Mouse (Mus musculus) intestine, embryonic 15.5 days (tissue): Measurements from ENCODE around the gene C330007P06Rik. TPM values are rescaled to one million over a fixed set of nuclear protein-coding genes. Genes with fewer than 3 reads are reported as not detected.
"Not testable (repeated sequence)": the region's sequence is repeated elsewhere in the genome, so short reads cannot be mapped to it uniquely, and the experiment has no call there.

Experiments
- ATAC-seq: fragments of 200-750 bp; cut with Nextera tagmentation; 2 replicates; pipeline ENCODE4 v1.8.0; 2017; ENCODE audit warnings: moderate TSS enrichment, moderate library complexity
- H3K27ac ChIP-seq: fragments of 300-500 bp; sonication (generic); 2 replicates; pipeline ENCODE4 v1.5.1; 2015; ENCODE audit warnings: mild to moderate bottlenecking, inconsistent platforms
- H3K27me3 ChIP-seq: fragments of 300-500 bp; sonication (generic); replicated peaks from 2 replicates; pipeline ENCODE4 v1.6.1; 2015; ENCODE audit warnings: inconsistent platforms
- H3K36me3 ChIP-seq: fragments of 300-500 bp; sonication (generic); 2 replicates; pipeline ENCODE4 v1.6.1; 2015; ENCODE audit warnings: inconsistent platforms
- H3K4me1 ChIP-seq: fragments of 300-500 bp; sonication (generic); replicated peaks from 2 replicates; pipeline ENCODE4 v1.6.1; 2015; ENCODE audit warnings: inconsistent platforms
- H3K4me2 ChIP-seq: fragments of 300-500 bp; sonication (generic); replicated peaks from 2 replicates; pipeline ENCODE4 v1.6.1; 2015; ENCODE audit warnings: mild to moderate bottlenecking, inconsistent platforms
- H3K4me3 ChIP-seq: fragments of 300-500 bp; sonication (generic); replicated peaks from 2 replicates; pipeline ENCODE4 v1.5.1; 2015; ENCODE audit warnings: inconsistent platforms
- H3K9ac ChIP-seq: fragments of 300-500 bp; sonication (generic); 2 replicates; pipeline ENCODE4 v1.6.1; 2015; ENCODE audit warnings: inconsistent platforms
- H3K9me3 ChIP-seq: fragments of 300-500 bp; sonication (generic); 2 replicates; pipeline ENCODE4 v1.6.1; 2016; ENCODE audit warnings: inconsistent platforms
- WGBS: fragments of 180-500 bp; shearing (Covaris S2); methylation state at CpG from one replicate; pipeline ENCODE4 v1.1.7; 2015; 5-methylcytosine and 5-hydroxymethylcytosine counted together
- polyA plus RNA-seq: library from polyadenylated mRNA; unstranded; fragments of >200 nt; fragmentation: Nextera tagmentation; extraction: Ambion mirVana; gene quantifications from 2 replicates; pipeline ENCODE4 v1.2.1, GENCODE M21; 2015

Gene C330007P06Rik
- polyA plus RNA-seq, 1 experiment from 2014 or later: 28.6 TPM

DNA sequence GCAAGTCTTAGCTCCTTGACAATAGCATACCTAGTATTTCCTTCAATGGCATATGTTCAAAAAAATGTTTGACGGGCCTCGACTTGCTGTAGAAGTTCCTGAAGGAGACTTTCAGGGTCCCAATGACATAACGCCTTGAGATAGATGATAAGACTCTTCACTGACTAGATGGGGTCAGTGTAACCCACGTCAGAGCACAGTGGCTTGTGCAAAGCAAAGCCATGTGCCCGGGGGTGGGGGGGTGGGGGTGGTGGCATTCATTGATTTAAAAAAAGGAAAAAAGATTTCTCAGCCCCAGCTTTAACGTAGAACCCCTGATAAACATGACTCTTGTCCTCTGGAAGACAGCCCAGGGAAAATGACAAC is 65.6 kb downstream of the C330007P06Rik start:
- Histone ChIP-seq H3K4me3 (peak overlapping the region; percentile 31), H3K4me2 (peak overlapping the region; percentile 48), H3K9me3 (no peaks in the 10 kb centered on the region), H3K4me1 (no peaks in the 10 kb centered on the region), H3K36me3 (no peaks in the 10 kb centered on the region), H3K27me3 (no peaks in the 10 kb centered on the region), H3K9ac (no peak overlapping the region), H3K27ac (peak overlapping the region; percentile 48; the same call in 1 of the 2 replicates)
- 60% methylated on average over 6 of the region's 6 CpGs for WGBS
- peak; percentile 21; the same call in 1 of the 2 replicates for ATAC-seq

DNA sequence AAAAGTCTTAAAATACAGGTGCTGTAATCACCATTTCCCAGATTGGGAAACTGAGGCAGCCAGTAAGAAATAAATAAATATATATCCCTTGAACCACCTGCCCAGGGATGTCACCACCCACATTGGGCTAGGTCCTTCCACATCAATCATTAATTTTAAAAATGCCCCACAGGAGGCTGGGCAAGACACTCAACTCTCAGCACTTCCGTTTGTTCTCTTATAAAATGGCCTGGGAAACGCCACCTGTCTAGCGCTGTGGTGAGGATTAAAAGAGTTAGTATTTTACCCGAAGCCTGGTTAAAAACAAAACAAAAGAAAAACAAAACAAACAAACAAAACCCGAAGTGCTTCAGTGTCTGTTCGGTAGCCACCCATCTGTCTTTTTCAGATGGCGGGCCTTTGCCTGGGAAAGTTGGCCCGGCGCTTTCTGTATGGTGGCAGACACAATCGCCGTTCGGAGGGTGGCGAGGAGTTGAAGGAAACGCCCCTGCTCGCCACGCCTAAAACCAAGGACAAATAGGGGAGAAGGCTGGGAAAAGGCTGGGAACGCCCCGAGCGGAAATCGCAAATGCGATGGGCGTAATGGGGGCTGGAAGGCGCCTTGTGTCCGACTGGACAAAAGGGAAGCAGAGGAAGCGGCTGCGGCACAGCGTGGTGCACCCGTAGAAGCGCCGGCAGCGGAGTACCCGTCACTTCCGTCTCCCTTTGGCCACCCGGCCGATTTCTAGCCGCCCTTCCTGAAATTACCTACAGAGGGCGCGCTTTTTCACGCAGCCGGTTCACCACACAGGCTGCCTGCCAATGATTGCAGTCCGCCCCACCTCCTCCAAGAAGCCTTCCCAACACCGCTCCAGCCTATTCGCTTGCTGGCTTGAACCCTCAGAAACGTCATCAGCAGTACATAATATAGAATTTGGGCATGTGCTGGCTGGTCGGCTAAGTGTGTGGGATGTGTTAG is 66.3 kb downstream of the C330007P06Rik start:
- peak; percentile 92 for ATAC-seq
- 18% methylated on average over 45 of the region's 45 CpGs for WGBS

DNA sequence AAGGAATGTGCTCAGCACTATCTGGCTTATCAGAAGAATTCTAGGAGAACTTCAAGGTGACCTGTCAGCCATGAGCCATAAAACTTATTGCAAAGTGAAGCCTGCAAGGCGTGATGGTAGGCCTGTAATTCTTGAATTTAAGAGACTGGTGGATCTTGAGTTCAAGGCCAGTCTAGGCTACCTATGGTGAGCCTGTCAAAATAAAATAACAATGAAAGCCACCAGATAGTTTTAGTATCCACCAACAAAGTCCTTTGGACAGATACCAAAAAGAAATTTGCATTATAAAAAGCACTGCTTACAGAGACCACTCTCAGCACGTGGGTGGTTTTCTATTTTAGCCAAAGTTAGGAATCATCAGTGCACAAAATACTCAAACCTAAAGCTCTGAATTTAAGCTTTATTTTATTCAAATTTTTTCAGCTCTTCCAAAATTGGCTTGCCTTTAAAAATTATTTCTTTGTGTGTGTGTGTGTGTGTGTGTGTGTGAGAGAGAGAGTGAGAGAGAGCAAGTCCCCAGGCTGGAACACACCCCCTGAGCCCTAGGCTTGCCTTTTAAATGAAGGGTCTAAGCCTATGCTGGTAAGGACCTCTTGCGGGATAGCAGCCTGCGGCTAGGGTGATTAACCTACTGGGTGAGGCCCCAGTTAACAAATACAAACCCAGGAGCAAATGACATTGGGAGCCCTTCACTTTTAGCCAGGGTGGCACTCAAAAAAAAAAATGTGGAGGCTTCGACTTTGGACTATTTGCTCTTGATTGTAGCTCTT is 68.3 kb downstream of the C330007P06Rik start:
- ATAC-seq: no peak
- Histone ChIP-seq H3K4me2 (no peak overlapping the region), H3K27me3 (no peaks in the 10 kb centered on the region), H3K36me3 (no peaks in the 10 kb centered on the region), H3K9me3 (no peaks in the 10 kb centered on the region), H3K9ac (no peak overlapping the region), H3K4me1 (no peaks in the 10 kb centered on the region), H3K27ac (no peak overlapping the region), H3K4me3 (no peak overlapping the region)
- WGBS: 58% methylated on average over 5 of the region's 5 CpGs

More for the DNA sequence above, 66.3 kb downstream of the C330007P06Rik start:
- Histone ChIP-seq H3K4me3 (peak overlapping the region; percentile 31), H3K27me3 (no peaks in the 10 kb centered on the region), H3K4me2 (peak overlapping the region; percentile 48), H3K9me3 (no peaks in the 10 kb centered on the region), H3K27ac (peak overlapping the region; percentile 48), H3K36me3 (no peaks in the 10 kb centered on the region), H3K4me1 (no peaks in the 10 kb centered on the region), H3K9ac (no peak overlapping the region)

DNA sequence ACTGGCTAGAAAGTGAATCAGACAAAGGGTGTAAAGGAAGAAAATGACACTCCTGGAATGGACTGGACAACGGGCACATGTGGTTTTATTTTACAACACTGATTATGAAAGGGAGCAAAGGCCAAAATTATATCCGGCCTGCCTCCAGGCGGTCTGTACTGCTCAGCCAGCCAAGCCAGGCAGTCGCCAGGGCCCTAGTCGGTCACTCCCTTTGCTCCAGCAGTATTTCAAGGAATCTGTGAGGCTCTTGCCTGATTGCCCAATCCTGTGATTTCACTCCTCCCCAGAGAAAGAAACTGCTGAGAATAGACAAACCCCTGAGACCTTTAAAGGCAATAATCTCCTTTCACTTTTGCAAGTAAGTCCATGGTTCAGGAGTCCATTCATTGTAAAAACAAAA is 69.7 kb downstream of the C330007P06Rik start:
- Histone ChIP-seq H3K27ac (no peak overlapping the region), H3K4me1 (no peaks in the 10 kb centered on the region), H3K4me2 (no peak overlapping the region), H3K9ac (no peak overlapping the region), H3K4me3 (no peak overlapping the region), H3K9me3 (no peaks in the 10 kb centered on the region), H3K27me3 (no peaks in the 10 kb centered on the region), H3K36me3 (no peaks in the 10 kb centered on the region)
- 56% methylated on average over 5 of the region's 5 CpGs for WGBS
- ATAC-seq: peak; percentile 56

DNA sequence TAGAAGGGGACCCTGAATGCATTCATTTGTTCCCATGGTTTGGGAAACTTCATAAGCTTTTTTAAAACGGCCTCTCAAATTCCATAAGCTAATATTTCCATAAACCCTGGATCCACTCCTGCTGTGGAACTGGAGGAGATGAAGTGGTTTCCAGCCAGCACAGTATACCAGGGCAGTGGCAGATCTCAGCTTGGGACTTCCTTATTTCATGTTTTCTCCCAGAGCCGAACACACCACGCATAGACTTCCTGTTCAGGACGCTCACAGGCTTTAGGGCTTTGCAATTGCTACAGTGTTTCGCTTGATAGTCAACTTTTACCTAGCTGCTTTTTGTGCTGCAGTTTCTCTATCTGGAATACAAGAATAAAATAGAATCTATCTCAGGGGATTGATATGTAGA is 70.7 kb downstream of the C330007P06Rik start:
- Histone ChIP-seq H3K36me3 (no peaks in the 10 kb centered on the region), H3K4me3 (no peak overlapping the region), H3K4me2 (no peak overlapping the region), H3K27me3 (no peaks in the 10 kb centered on the region), H3K4me1 (no peaks in the 10 kb centered on the region), H3K9ac (no peak overlapping the region), H3K27ac (no peak overlapping the region), H3K9me3 (no peaks in the 10 kb centered on the region)
- ATAC-seq: no peak
- WGBS: 69% methylated on average over 5 of the region's 5 CpGs

DNA sequence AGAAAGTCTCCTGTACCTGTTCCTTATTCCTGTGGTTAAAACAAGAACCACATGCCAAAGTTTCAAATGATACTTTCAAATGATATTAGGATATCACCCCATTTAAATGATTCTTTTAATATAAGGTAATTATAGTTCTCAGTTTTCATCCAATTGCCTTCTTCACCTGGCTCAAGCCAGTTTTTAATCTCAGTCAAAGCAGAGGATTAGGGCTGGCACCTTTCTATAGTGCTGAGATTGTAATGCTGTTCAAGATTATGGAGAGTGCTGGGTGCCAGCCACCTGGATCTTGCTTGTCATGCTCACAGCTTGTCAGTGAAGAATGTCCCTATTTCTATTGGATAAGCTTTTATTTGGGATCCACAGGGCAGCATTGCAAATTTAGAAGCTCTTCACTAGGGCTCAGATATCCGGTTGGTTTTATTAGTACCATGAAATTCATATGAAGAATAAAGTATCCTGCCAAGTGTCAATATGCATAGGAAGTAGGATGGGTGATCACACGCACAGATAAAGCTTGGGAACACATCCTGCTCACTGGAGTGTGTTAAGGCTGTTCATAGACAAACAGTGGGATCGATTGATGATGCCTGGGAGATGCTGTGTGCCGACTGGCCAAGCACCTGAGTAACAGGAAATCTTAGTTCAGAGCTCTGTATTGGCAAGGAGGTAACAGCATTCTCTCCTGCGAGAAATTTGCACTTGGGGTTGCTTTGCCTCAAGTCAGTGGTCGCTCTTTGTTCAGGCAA is 74.6 kb downstream of the C330007P06Rik start:
- no peaks in the 10 kb centered on the region for H3K4me1 ChIP-seq
- H3K4me2 ChIP-seq: no peak overlapping the region
- H3K9ac ChIP-seq: no peak overlapping the region
- no peaks in the 10 kb centered on the region for H3K9me3 ChIP-seq
- no peak overlapping the region for H3K27ac ChIP-seq
- ATAC-seq: no peak
- H3K27me3 ChIP-seq: no peaks in the 10 kb centered on the region
- 44% methylated on average over 6 of the region's 6 CpGs for WGBS
- H3K4me3 ChIP-seq: no peak overlapping the region
- no peaks in the 10 kb centered on the region for H3K36me3 ChIP-seq

DNA sequence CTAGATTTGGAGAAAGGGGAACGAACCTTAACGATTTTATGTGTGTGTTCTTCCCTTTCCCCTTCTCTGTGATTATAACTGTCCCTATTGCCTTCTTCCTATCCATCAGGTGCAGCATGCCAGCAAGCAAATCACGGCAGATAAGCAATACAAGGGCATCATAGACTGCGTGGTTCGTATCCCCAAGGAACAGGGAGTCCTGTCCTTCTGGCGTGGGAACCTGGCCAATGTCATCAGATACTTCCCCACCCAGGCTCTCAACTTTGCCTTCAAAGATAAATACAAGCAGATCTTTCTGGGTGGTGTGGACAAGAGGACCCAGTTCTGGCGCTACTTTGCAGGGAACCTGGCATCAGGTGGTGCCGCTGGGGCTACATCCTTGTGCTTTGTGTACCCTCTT is 77.2 kb downstream of the C330007P06Rik start:
- ATAC-seq, H3K36me3 ChIP-seq, H3K4me1 ChIP-seq, H3K27me3 ChIP-seq, H3K9ac ChIP-seq, H3K9me3 ChIP-seq, H3K27ac ChIP-seq: not testable (repeated sequence)
- peak overlapping the region; percentile 44 for H3K4me3 ChIP-seq
- H3K4me2 ChIP-seq: peak overlapping the region; percentile 54
- 60% methylated on average over 8 of the region's 8 CpGs for WGBS

DNA sequence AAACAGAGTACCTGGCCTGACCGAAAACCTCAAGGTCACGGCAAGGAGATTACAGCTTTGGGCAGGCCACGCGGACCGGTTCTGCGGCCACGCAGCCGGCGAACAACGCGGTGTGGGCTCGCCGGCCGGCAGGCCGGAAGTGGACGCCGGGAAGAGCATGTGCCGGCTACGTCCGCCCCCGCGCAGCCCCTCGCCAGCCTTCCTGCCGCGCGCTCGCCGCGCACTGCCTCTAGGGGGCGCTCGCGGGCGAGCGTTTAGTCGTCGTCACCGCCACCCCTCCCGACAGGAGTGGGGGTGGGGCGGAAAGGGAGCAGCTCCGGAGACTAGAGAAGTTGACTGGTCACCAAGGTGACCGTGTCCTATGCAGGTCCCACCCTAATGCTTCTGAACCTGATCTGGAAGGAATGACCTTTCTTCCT is 77.7 kb downstream of the C330007P06Rik start:
- Histone ChIP-seq H3K9ac (peak overlapping the region; percentile 60), H3K4me1 (no peaks in the 10 kb centered on the region), H3K36me3 (no peaks in the 10 kb centered on the region), H3K27me3 (no peaks in the 10 kb centered on the region), H3K27ac (peak overlapping the region; percentile 86), H3K9me3 (no peaks in the 10 kb centered on the region), H3K4me3 (peak overlapping the region; percentile 44), H3K4me2 (peak overlapping the region; percentile 54)
- WGBS: 18% methylated on average over 36 of the region's 41 CpGs
- peak; percentile 82 for ATAC-seq

DNA sequence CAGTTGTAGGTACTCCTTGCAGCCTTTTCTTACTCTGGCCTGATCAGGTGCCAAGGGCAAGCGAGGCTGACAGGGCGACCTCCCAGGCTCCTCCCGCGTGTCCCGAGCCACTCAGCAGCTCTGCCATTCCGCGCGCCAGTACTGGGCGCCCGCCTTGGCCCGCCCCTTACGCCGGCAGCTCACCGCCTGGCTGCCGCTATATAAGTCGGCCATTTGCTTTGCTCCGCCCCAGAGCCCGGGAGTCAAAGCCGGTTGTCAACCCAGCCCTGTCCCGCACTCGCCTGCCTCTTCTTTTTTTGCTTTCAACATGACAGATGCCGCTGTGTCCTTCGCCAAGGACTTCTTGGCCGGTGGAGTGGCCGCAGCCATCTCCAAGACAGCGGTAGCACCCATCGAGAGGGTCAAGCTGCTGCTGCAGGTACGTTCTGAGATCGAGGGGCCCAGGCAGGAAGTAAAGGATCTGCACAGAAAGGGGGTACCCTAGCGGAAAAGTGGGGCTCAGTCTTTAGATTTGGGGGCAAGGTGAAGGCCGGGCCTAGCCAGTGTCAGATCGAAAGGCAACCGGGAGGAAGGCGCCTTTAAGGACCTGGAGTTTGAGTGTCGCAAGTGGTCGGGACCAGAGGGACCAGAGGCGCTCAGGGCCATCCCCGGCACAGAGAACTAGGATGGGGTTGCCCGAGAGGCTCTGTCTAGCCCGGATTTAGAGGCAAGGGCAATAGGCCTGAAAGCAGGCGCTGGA is 78.3 kb downstream of the C330007P06Rik start, which contains the start of gene Slc25a5:
Slc25a5 (plus strand) TSS at position 228 of the 739 bp plus-strand sequence.
- no peaks in the 10 kb centered on the region for H3K4me1 ChIP-seq
- peak within 1 kb of the TSS; percentile 86 for H3K27ac ChIP-seq
- peak within 1 kb of the TSS; percentile 44 for H3K4me3 ChIP-seq
- peak within 1 kb of the TSS; percentile 54 for H3K4me2 ChIP-seq
- 23% methylated on average over 41 of the region's 41 CpGs for WGBS
- H3K36me3 ChIP-seq: no peaks in the 10 kb centered on the region
- peak within 1 kb of the TSS; percentile 60 for H3K9ac ChIP-seq
- H3K27me3 ChIP-seq: no peaks in the 10 kb centered on the region
- no peaks in the 10 kb centered on the region for H3K9me3 ChIP-seq
- peak; percentile 94 for ATAC-seq

DNA sequence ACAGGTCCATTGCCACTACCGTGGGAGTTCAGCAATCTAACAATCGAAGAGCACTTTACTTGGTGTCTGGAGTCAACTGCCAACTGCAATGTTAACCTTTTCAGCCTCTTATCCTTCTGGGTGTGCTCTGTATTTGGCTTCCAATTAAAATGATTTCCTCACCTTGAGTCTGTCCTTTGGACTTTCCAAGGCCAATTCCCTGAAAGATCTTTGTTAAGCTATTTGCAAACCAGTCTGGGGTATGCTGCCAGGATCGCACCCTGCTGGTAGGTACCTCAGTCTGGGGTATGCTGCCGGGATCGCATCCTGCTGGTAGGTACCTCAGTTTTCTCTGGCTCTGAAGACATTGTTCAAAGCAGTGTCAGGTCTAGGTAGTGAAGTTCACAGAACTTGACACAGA is 79.3 kb downstream of the C330007P06Rik start:
- no peak overlapping the region for H3K4me2 ChIP-seq
- no peak overlapping the region for H3K9ac ChIP-seq
- 55% methylated on average over 5 of the region's 5 CpGs for WGBS
- H3K27me3 ChIP-seq: no peaks in the 10 kb centered on the region
- no peak for ATAC-seq
- no peaks in the 10 kb centered on the region for H3K9me3 ChIP-seq
- no peak overlapping the region for H3K27ac ChIP-seq
- H3K36me3 ChIP-seq: no peaks in the 10 kb centered on the region
- no peaks in the 10 kb centered on the region for H3K4me1 ChIP-seq
- H3K4me3 ChIP-seq: no peak overlapping the region

DNA sequence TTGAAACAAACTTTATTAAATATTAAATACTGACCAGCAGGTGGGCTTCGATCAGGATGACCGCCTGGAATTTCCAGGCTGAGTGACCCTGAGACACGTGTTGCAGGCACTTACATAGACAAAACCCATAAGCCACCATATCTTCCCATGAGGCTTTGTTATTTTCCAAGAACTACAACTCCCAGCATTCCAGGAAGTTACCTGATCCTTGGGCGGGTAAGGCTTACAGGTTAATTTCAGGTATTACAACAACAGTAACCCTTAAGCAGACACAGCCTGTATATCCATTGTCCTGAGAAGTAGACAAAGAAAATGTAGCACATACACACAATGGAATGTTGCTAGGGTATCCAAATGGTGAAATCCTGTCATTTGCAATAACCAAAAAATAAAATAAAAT is 84.6 kb downstream of the C330007P06Rik start:
- H3K4me2 ChIP-seq: no peak overlapping the region
- no peak overlapping the region for H3K27ac ChIP-seq
- no peak overlapping the region for H3K9ac ChIP-seq
- peak; percentile 73 for ATAC-seq
- no peaks in the 10 kb centered on the region for H3K4me1 ChIP-seq
- no peak overlapping the region for H3K4me3 ChIP-seq
- no peaks in the 10 kb centered on the region for H3K27me3 ChIP-seq
- no peaks in the 10 kb centered on the region for H3K9me3 ChIP-seq
- no peaks in the 10 kb centered on the region for H3K36me3 ChIP-seq
- 51% methylated on average over 4 of the region's 4 CpGs for WGBS
